Mouse (Mus musculus) lung, postnatal 10 days (tissue): ENCODE measurements around the gene Gigyf2.
"Not testable (repeated sequence)": the region's sequence is repeated elsewhere in the genome, so short reads cannot be mapped to it uniquely, and the experiment has no call there.

Experiments
- DNase-seq: peaks from one replicate; pipeline ENCODE4 v3.0.0; 2021

Gigyf2 gene

DNA sequence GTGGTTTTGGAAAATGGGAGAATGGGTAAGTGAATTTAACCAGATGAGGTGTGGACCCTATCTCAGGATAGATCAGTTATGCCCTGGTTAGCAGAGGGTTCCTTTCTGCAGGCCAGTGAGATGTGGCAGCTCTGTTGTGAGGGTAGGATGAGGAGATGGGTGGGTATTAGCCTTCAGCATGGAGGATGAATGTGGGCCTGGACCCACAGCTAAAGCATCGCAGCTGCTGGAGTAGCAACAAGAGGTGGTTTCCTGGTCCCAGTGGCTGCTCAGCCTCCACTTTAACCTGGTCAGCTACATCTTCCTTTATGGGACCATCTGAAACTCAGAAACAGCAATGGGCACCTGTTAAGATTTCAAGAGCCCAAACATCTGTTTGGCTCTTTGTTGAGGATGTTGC lies 129.6 kb downstream of the Gigyf2 start:
- DNase-seq: no peak

GRCm38 (mm10) chr1:87458045-87458444 lies 131.2 kb downstream of the Gigyf2 start:
- DNase-seq: no peak

DNA sequence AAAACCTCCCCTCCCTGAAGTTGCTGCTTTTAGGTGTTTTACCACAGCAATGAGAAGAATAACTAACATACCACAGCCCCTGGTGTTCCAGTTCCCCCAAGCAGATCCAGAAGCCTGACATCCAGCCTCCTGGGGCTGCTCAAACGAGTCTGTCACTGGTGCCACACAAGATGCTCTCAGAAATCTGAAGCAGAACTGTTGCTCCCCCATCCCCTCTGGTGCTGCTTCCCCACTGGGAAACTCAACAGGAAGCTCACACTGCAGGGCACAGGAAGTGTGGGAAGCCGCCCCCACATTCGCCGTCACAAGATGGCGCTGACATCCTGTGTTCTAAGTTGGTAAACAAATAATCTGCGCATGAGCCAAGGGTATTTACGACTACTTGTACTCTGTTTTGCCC lies 133.1 kb downstream of the Gigyf2 start:
- not testable (repeated sequence) for DNase-seq

DNA sequence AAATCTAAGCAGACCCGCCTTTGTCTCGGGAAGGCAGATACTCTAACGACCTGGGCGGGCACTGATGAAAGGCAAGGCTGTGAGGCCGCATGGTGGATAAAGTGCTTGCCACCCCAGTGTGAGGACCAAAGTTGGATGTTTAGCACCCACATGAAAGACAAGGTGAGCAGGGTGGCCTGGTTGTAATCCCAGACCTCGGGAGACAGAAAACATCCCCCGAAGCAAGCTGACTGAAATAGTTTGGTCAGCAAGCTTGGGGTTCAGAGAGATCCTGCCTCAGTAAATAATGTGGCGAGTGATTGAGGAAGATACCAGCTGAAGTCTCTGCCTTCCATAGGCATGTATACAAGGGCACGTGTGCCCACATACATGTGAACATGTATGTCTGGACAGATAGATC lies 140.7 kb downstream of the Gigyf2 start:
- no peak for DNase-seq

- DNase-seq: peak; percentile 19
Measured at GRCm38 (mm10) chr1:87468321-87468720, 141.5 kb downstream of the Gigyf2 start.

DNA sequence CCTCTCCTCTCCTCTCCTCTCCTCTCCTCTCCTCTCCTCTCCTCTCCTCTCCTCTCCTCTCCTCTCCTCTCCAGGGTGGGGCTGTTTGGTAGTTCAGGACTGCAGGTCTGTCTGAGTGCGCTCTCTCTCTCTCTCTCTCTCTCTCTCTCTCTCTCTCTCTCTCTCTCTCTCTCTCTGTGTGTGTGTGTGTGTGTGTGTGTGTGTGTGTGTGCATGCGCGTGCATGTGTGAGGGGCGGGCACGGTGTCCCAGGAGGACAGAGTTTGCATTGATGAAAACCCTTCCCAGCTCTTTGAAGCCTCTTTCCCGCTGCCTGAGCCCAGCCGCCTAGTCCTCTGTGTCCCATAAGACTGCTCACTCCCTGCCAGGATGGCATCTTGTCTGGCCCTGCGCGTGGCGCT lies 143.2 kb downstream of the Gigyf2 start, which contains the start of gene Snorc:
Snorc (plus strand) TSS at position 301 of the 400 bp plus-strand sequence.
- not testable (repeated sequence) for DNase-seq

GRCm38 (mm10) chr1:87471914-87472313 lies 145.1 kb downstream of the Gigyf2 start:
- no peak for DNase-seq

GRCm38 (mm10) chr1:87472576-87472975 lies 145.8 kb downstream of the Gigyf2 start:
- DNase-seq: no peak

DNA sequence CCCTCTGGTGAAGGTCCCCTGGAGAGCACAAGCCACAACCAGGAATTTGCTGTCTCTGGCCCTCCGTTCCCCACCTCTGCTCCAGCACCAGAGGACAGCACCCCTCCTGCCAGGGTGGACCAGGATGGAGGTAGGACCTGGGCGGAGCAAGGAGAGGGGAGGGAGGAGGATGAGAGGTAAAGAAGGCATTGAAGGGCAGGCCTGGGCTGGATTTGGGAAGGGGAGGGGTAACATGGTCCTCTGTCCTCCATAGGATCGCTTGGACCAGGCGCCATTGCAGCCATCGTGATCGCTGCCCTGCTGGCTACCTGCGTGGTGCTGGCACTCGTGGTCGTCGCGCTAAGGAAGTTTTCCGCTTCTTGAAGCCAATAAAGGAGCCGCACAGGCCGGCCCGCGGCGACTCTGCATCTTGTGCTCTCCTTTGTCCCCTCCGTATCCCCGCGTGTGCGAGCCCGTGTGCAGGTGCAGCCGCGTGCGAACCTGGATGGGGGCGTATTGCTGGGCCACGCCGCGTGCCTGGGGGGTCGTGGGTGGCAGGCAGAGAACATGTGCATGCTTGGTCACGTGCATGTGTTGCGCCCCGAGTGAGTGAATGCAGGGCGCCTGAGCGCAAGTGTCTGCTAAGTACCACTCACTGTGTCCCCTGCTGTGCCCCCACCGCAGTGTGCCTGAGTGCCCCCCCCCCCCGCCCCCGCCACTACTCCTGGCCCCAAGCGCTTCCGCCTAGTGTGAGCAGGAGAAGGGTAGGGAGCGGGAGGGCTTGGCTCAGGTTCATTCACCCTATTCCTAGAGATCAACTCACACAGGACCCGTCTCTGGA lies 148.5 kb downstream of the Gigyf2 start:
- DNase-seq: no peak

DNA sequence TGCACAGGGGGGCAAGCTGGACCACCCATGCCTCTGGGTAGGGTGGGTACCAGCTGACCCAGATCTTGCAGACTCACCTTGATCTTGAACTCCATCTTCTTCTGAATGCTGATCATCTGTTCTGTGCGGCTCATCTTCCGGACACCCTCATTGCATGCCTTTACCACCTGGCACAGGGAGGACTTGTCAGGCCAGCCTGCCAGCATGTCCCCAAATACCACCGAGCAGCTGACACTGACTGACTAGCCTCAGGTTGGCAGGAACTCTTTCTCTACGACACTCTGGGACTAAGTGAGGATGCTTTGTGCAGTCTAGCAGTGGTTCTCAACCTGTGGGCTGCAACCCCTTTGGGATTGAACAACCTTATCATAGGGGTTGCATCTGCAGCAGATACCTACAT lies 155.7 kb downstream of the Gigyf2 start:
- DNase-seq: no peak

- DNase-seq: no peak
Measured at GRCm38 (mm10) chr1:87486386-87486785, 159.6 kb downstream of the Gigyf2 start.

GRCm38 (mm10) chr1:87492285-87492684 lies 165.5 kb downstream of the Gigyf2 start:
- DNase-seq: no peak

- DNase-seq: no peak
Measured at GRCm38 (mm10) chr1:87493542-87493941, 166.7 kb downstream of the Gigyf2 start.
